Mouse (Mus musculus) left cerebral cortex, adult 2 months (tissue): ENCODE data around the gene Foxred1. TPM values are rescaled to one million over a fixed set of nuclear protein-coding genes. Genes with fewer than 3 reads are reported as not detected.

ENCODE experiments used
- DNase-seq, 2 experiments: peaks; one replicate each; pipeline ENCODE4 v3.0.0; 2021 to 2022; ENCODE audit warnings: low spot score in 2 of 2, mixed read lengths in 1 of 2; ENCODE audit errors: extremely low spot score in 1 of 2
- H3K27ac ChIP-seq: fragments of 200-600 bp; 2 replicates; pipeline ENCODE4 v1.8.1; 2022
- H3K4me3 ChIP-seq: fragments of 200-600 bp; 2 replicates; pipeline ENCODE4 v1.8.1; 2022
- CTCF ChIP-seq: fragments of 200-600 bp; IDR thresholded peaks from 2 replicates; pipeline ENCODE4 v1.8.1; 2022; ENCODE audit warnings: antibody characterized with exemption, mild to moderate bottlenecking, moderate library complexity
- intact Hi-C: fragments of 180-260 bp; cut with DNase I; formaldehyde crosslinking; loops from one replicate; pipeline ENCODE4 v1.15.1; 2025
- long read RNA-seq, 2 experiments: library from polyadenylated mRNA; stranded (forward); transcript quantifications; one replicate each; pipeline ENCODE4 v2.0.0; 2021; ENCODE audit warnings: borderline mapping rate in 2 of 2
- total RNA-seq, 2 experiments: library from RNA; stranded (reverse); gene quantifications; 2 replicates each; pipeline ENCODE4 v1.2.3; 2021

Gene Foxred1
- 10 to 100 TPM; 33.4 to 36.4 TPM for total RNA-seq
- long read RNA-seq, experiment 1, transcript Foxred1-202 (11 exons, 2,289 nt), result major isoform, 24 of 50 reads
- long read RNA-seq, experiment 1, partial matches to known transcripts, result 5 of 50 reads
- long read RNA-seq, experiment 1, other reads (novel, unspliced or antisense), result 21 of 50 reads
- long read RNA-seq, experiment 2, transcript Foxred1-202 (11 exons, 2,289 nt), result major isoform, 16 of 36 reads
- long read RNA-seq, experiment 2, partial matches to known transcripts, result 5 of 36 reads
- long read RNA-seq, experiment 2, other reads (novel, unspliced or antisense), result 14 of 36 reads

DNA sequence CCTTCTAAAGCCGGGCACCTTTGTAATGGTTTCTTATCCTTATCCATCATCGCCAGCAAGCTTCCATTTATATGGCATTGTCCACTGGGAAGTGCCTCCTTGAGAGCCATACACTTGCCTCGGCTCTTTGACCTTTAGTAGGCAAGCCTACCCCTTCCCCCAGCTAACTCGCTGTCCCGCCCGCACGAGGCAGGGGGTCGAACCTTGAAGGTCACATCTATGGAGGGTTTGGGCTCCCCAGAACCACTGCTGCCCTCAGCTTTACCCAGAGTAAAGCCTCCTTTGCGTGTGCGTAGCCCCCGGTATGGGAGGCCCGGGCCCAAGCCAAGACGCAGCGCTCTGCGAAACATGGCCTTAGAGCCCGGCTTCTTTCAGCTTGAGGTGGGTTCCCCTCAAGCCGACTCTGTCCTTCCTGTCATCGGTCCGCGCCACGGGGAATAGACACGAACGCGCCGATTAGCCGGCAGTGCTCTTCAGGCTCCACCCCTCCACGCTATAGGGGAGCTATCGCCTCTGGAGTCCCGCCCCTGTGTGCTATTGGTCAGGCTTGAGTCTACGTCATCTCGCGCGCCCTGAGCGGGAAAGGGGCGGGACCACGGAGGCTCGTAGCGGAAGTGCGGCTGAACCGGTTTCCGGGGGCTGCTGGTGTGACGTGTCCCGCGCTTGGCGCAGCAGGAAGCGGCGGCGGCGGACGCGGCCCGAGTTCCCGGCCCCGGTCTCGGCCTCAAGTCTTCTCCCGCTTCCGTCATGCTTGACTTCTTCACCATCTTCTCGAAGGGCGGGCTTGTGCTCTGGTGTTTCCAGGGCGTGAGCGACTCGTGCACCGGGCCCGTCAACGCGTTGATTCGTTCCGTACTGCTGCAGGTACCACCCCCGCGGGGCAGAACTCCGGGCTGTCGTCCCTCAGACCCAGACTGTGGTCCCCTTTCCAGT is at the start of gene Foxred1:
Gene Foxred1, minus strand, starts transcription at position 514 of the 933 bp plus-strand sequence.
- Histone ChIP-seq H3K27ac (peak within 1 kb of the TSS; percentile 97), H3K4me3 (peak within 1 kb of the TSS; percentile 95)
- peak; percentile 99 for DNase-seq
- no peak for TF ChIP-seq CTCF
- intact Hi-C loops, result loop anchor here (2.0 kb wide), 2 partner anchors 34 to 56 kb away; partner anchors contain the start of genes Dcps, Fam118b and Rpusd4

GRCm38 (mm10) chr9:35257365-35257764 is 46.5 kb upstream of the Foxred1 start:
- DNase-seq, result no peak
- Histone ChIP-seq H3K27ac (no peak overlapping the region), H3K4me3 (no peak overlapping the region)
- no peak for TF ChIP-seq CTCF
- intact Hi-C loops, result no loop called here

- Histone ChIP-seq H3K4me3 (no peak overlapping the region), H3K27ac (no peak overlapping the region)
- no peak for TF ChIP-seq CTCF
- intact Hi-C loops, result no loop called here
- DNase-seq, result no peak
Observed at GRCm38 (mm10) chr9:35249476-35249875, 38.6 kb upstream of the Foxred1 start.

DNA sequence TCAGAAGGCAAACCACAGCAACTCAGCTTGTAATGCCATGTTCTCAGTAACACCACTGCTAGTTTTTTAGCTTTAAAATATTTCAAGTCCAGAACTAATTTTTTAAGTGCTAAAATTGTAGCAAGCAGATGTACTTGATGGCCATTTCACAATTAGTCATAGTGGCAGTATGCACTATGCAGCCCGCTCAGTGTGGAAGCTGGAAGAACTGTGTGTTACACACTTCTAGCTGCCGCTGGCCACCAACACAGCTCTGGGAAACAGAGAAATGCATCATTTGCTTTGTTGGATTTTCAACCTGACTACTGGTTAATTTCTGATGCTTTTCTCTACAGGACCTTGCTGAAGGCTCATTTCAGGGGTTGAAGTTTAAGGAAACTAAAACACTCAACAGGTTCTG is 36.5 kb upstream of the Foxred1 start:
- intact Hi-C loops, result no loop called here
- Histone ChIP-seq H3K27ac (no peak overlapping the region), H3K4me3 (no peak overlapping the region)
- no peak for TF ChIP-seq CTCF
- DNase-seq, result no peak

DNA sequence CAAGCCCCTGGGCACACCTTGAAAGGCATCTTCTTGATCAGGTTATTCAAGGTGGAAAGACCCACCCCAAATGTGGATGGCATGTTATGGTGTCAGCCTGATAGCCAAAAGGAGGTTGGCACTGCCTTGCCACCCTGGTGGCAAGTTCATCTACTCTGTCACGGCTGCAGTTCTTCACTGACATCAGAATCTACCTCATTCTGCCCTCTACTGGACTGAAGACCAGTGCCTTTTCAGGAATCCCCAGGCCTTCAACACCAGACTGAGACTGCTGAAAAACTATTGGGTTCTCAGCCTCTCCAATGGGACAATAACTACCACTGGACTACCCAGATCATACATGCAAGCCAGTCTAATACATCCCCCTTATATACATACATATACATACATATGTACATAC is 28.9 kb upstream of the Foxred1 start:
- no peak for DNase-seq
- Histone ChIP-seq H3K4me3 (no peak overlapping the region), H3K27ac (no peak overlapping the region)
- TF ChIP-seq CTCF, result peak; percentile 18
- intact Hi-C loops, result no loop called here

DNA sequence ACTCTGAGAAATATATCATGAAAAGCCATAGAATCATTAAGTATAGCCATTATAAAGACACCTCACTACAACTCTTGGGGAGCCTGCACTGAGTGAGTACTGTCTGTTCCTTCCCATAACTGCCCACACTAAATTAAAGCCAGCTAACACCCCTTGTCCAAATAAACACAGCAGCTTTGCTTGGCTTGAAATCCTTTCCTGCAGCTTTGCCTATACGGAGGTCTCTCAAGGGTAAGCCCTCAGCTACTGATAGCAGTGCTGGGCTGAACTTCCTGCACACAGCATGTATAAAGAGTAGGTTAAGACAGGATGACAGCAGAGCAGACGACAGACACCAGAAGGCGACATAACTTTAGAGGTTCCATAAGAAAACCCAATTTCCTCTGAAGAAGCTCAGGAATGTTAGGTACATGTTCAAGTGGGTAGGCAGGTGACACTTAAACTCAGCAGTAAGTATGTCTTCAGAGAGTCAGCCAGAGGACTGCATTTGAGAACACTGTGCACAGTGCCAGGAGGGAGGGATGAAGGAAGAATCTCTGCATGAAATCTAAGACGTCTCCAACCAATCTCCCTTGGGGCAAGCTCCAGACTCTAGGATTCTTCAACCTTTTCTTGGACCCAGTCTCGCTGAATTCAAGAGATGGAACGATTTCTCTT is 28.2 kb upstream of the Foxred1 start:
- intact Hi-C loops, result no loop called here
- Histone ChIP-seq H3K27ac (no peak overlapping the region), H3K4me3 (no peak overlapping the region)
- no peak for TF ChIP-seq CTCF
- DNase-seq, result no peak

DNA sequence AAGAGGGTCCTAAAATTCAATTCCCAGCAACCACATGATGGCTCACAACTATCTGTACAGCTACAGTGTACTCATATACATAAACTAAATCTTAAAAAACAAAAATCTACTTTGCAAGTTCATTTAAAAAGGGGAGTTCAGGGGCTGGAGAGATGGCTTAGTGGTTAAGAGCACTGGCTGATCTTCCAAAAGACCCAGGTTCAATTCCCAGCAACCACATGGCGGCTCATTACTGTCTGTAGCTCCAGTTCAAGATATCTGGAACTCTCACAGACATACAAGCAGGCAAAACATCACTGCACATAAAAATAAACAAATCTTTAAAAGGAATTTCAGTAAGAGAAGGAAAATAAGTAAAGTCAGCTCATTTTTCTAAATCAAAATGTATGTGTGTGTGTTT is 27.5 kb upstream of the Foxred1 start:
- intact Hi-C loops, result no loop called here
- DNase-seq, result no peak
- no peak for TF ChIP-seq CTCF
- Histone ChIP-seq H3K27ac (no peak overlapping the region), H3K4me3 (no peak overlapping the region)

DNA sequence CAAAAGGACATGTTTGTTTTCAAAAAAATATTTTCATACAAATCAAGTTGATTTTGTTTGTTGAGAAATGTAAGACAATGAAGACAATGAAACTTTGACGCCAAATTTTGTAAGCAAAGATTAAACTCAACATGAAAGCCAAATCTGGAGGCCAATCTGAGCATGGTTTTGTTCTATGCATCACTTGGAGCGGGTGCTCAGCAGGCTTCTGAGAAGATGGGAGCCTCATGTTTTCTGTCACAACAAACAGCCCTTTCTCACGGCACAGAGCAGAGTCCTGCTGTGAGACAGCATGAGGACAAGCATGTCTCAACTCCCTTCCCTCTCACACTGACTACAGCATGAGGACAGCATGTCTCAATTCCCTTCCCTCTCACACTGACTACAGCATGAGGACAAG is 25.1 kb upstream of the Foxred1 start:
- DNase-seq, result no peak
- Histone ChIP-seq H3K27ac (no peak overlapping the region; the same call in 1 of the 2 replicates), H3K4me3 (no peak overlapping the region)
- intact Hi-C loops, result no loop called here
- no peak for TF ChIP-seq CTCF

- no peak for DNase-seq
- no peak overlapping the region for H3K27ac ChIP-seq
- no peak for TF ChIP-seq CTCF
- intact Hi-C loops, result no loop called here
- H3K4me3 ChIP-seq, result no peak overlapping the region
Observed at GRCm38 (mm10) chr9:35228671-35229070, 17.8 kb upstream of the Foxred1 start.

DNA sequence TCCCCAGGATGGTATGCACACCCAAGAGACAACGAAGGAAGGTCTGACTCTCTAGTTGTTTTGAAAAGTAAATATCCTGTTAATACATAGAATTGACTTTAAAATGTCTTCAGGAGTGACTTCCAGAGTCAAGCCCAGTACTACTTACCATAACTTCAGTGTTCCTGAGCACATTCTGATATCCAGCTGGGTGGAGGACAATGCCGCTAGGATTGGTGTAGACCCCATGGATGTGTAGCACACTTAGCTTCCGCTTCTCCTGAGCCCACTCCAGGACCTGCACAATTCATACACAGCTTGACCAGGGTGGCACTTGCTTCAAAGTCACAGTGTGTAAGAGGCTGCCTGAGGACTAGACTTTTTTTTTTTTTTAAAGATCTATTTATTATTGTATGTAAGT is 12.6 kb upstream of the Foxred1 start:
- intact Hi-C loops, result no loop called here
- no peak for TF ChIP-seq CTCF
- H3K27ac ChIP-seq, result no peak overlapping the region
- no peak overlapping the region for H3K4me3 ChIP-seq
- no peak for DNase-seq

DNA sequence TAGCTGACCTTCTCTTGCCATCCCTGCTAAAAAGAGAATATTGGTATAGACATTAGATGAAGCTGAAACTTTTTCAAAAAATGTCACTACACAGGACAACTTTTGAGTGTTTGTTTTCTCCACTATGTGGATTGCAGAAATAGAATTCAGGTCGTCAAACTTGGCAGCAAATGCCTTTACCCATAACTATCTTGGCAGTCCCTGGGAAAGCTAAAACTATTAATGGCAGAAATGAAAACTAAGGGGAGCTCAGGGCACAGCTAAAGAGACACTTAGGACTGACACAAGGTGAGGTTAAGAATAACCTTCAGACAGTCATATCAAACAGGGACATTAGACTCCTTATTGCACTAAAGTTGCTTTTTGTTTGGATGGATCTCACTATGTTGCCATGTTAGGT is 7.1 kb upstream of the Foxred1 start:
- no peak for DNase-seq
- Histone ChIP-seq H3K27ac (no peak overlapping the region), H3K4me3 (no peak overlapping the region)
- no peak for TF ChIP-seq CTCF
- intact Hi-C loops, result no loop called here
